ENCODE assay signal across 17 mouse cellular contexts in genomic region chr6:77425746-77426145, GRCm38 (mm10).
A peak's percentile ranks its signal among the peaks of the same experiment; 100 is the strongest.
DNase-seq lines count a peak whose midpoint lies in the region; ATAC-seq lines count a peak whose summit lies in the region.
"Had no signal": no experiment of that assay in that cellular context is flagged by ENCODE, and none has a peak within 500 bp of the region (broad histone marks: within the 10 kb centered on the region; RNA-seq: fewer than 3 reads in every experiment).

No protein-coding gene starts in this region.

- DNase-seq in layer of hippocampus, adult 11-12 months (ENCODE audit: low spot score), result peak; percentile 37
- no peak for DNase-seq in layer of hippocampus, adult 9-10 months (ENCODE audit: low spot score)
- peak; percentile 73 to 77 for DNase-seq in cerebellum, adult 18-20 months
- DNase-seq in cerebellum, postnatal 10 days, result peak; percentile 54 to 69
- DNase-seq in layer of hippocampus, adult 9-11 months, result peak; percentile 69
- DNase-seq in midbrain, embryonic 14.5 days, result no peak
- DNase-seq: heart, postnatal 4 days; kidney, adult 9 months; liver, postnatal 0 days; lung, postnatal 36 days; spleen, adult 18-20 months; thymus, postnatal 14 days had no signal

- no peaks in the 10 kb centered on the region for H3K27me3 ChIP-seq in midbrain, embryonic 14.5 days (ENCODE audit: control insufficient read depth, insufficient read depth, low read length)
- no peaks in the 10 kb centered on the region for H3K27me3 ChIP-seq in heart, embryonic 12.5 days (replicated peaks)
- H3K27me3 ChIP-seq: limb, embryonic 15.5 days; neural tube, embryonic 12.5 days had no signal

- no peaks in the 10 kb centered on the region for H3K4me1 ChIP-seq in midbrain, embryonic 14.5 days (ENCODE audit: control insufficient read depth, insufficient read depth, low read length)
- H3K4me1 ChIP-seq in heart, embryonic 12.5 days (replicated peaks), result no peaks in the 10 kb centered on the region
- H3K4me1 ChIP-seq: heart, embryonic 10.5 days; limb, embryonic 15.5 days; neural tube, embryonic 12.5 days had no signal

- H3K9ac ChIP-seq in midbrain, embryonic 14.5 days (replicated peaks; ENCODE audit: low read length), result no peak overlapping the region
- H3K9ac ChIP-seq in heart, embryonic 12.5 days, result no peak overlapping the region
- H3K9ac ChIP-seq: limb, embryonic 15.5 days; liver, postnatal 0 days; neural tube, embryonic 12.5 days had no signal

- ATAC-seq in midbrain, embryonic 14.5 days (ENCODE audit: low FRiP score, low TSS enrichment), result no peak
- ATAC-seq in heart, embryonic 12.5 days (ENCODE audit: insufficient number of reproducible peaks, low FRiP score), result no peak
- ATAC-seq: liver, postnatal 0 days had no signal

- H3K9me3 ChIP-seq in midbrain, embryonic 14.5 days (ENCODE audit: control insufficient read depth, low read length), result no peaks in the 10 kb centered on the region
- H3K9me3 ChIP-seq in heart, embryonic 12.5 days (replicated peaks), result no peaks in the 10 kb centered on the region
- H3K9me3 ChIP-seq: heart, embryonic 10.5 days; limb, embryonic 15.5 days; neural tube, embryonic 12.5 days had no signal

- no peak overlapping the region for H3K4me3 ChIP-seq in midbrain, embryonic 14.5 days (replicated peaks; ENCODE audit: low read depth, low read length)
- H3K4me3 ChIP-seq in heart, embryonic 12.5 days, result no peak overlapping the region
- H3K4me3 ChIP-seq: erythroblast, embryonic 14.5 days; heart, embryonic 10.5 days; limb, embryonic 15.5 days; neural tube, embryonic 12.5 days had no signal

- H3K27ac ChIP-seq in midbrain, embryonic 14.5 days (replicated peaks; ENCODE audit: low read depth, low read length), result no peak overlapping the region
- H3K27ac ChIP-seq in heart, embryonic 12.5 days (ENCODE audit: poor library complexity, severe bottlenecking), result no peak overlapping the region
- H3K27ac ChIP-seq: heart, embryonic 10.5 days; limb, embryonic 15.5 days; neural tube, embryonic 12.5 days had no signal

- no peaks in the 10 kb centered on the region for H3K36me3 ChIP-seq in midbrain, embryonic 14.5 days (ENCODE audit: control insufficient read depth, insufficient read depth, low read length)
- H3K36me3 ChIP-seq in heart, embryonic 12.5 days, result no peaks in the 10 kb centered on the region
- H3K36me3 ChIP-seq: heart, embryonic 10.5 days; limb, embryonic 15.5 days; neural tube, embryonic 12.5 days had no signal

- no peak overlapping the region for H3K4me2 ChIP-seq in midbrain, embryonic 14.5 days (ENCODE audit: low read length)
- no peak overlapping the region for H3K4me2 ChIP-seq in heart, embryonic 12.5 days
- H3K4me2 ChIP-seq: limb, embryonic 15.5 days; neural tube, embryonic 12.5 days had no signal

Comparison
In these comparisons a context has a peak if more than half of its experiments do, and no peak if none do; other contexts are left out.
1. DNase-seq: peak in layer of hippocampus, adult 11-12 months (single experiment), cerebellum, adult 18-20 months (2 of 2), cerebellum, postnatal 10 days (2 of 2) and layer of hippocampus, adult 9-11 months (single experiment); none in layer of hippocampus, adult 9-10 months (single experiment) and midbrain, embryonic 14.5 days (single experiment).